In the genomic region with DNA sequence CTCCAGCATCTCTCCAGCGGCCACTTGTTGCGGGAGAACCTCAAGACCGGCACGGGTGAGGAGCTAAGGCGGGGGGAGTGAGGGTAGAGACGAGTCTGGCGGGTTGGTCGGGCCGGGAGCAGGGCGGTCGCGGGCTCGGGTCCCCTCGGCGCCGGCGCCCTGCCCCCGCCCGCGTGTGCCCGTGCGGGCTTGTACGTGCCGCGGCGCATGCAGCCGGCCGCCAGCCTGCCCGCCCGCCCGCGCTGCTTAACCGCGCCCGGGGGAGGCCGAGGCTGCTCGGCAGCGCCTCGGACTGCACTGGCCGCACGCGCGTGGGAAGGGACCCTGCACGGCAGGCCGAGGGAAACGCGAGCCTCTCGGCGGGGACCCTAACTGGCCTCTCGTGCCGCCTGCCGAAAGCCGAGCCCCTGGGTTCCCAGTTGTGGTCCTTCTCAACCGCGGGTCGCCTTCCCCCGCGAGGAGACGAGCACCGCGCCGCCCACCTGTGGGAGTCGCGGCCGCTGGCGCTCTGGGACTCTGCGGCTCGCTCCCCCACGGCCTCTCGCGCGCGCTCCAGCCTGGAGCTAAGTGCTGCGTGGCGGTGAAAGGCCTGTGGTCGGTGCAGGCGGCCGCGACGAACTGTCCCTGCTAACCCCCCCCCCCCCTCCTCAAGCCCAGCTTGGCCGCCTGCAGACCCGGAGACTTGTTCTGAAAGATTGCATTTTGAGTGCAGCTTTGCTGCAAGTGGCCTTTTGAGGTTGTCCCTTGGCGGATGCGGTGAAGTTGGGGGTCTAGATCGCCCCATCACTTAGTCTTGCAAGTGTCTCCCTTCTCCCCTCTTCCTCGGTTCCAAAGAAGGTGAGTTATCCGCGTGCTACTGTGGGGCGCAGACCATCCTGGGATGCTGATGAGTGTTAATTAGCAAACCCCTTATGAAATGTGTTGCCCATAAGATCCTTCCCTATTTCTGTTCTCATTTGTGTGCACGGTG, we compare ENCODE assay signal across 8 mouse cellular contexts. TPM values are rescaled to one million over a fixed set of nuclear protein-coding genes. Genes with fewer than 3 reads are reported as not detected.
DNase-seq lines count a peak whose midpoint lies in the region; ATAC-seq and TF ChIP-seq lines count a peak whose summit lies in the region.

No protein-coding gene starts in this region.

- peak overlapping the region; percentile 79 for H3K9ac ChIP-seq in kidney, embryonic 14.5 days (ENCODE audit: low read depth, low read length)
- peak overlapping the region; percentile 92 for H3K9ac ChIP-seq in ES-E14 (ENCODE audit: insufficient read depth, low read depth, low read length, poor library complexity, severe bottlenecking)
- peak overlapping the region; percentile 34; the same call in 1 of the 2 replicates for H3K9ac ChIP-seq in lung, postnatal 0 days (replicated peaks; ENCODE audit: low read depth)
- peak overlapping the region; percentile 86 for H3K9ac ChIP-seq in stomach, embryonic 16.5 days (ENCODE audit: low read length)

- DNase-seq in kidney, adult 9 months = no peak
- DNase-seq in ES-E14 (ENCODE audit: low read depth, low spot score) = no peak
- DNase-seq in cerebellum, postnatal 14 days = peak; percentile 55 to 59
- peak; percentile 24 to 30 for DNase-seq in heart, postnatal 14 days
- DNase-seq in lung, postnatal 0 days (ENCODE audit: low spot score) = no peak
- no peak for DNase-seq in spleen, adult 18-20 months

- intact Hi-C loops in heart, postnatal 14 days (cut with DNase I) = no loop called here

- 0 out of 2 replicates have a peak overlapping the region, but pooled peaks have one; percentile 24 for H3K27ac ChIP-seq in kidney, embryonic 14.5 days (ENCODE audit: low read depth, low read length)
- no peak overlapping the region for H3K27ac ChIP-seq in ES-E14 (ENCODE audit: insufficient read depth, low read depth, low read length, poor library complexity, severe bottlenecking)
- H3K27ac ChIP-seq in lung, postnatal 0 days (ENCODE audit: low read length) = no peak overlapping the region
- no peak overlapping the region; the same call in 1 of the 2 replicates for H3K27ac ChIP-seq in stomach, embryonic 16.5 days (ENCODE audit: low read length)

- ATAC-seq in kidney, embryonic 14.5 days (ENCODE audit: low FRiP score, low TSS enrichment) = peak; percentile 78
- peak; percentile 66 for ATAC-seq in lung, postnatal 0 days
- peak; percentile 75; the same call in 1 of the 2 replicates for ATAC-seq in stomach, embryonic 16.5 days (ENCODE audit: insufficient read depth, low FRiP score)

- H3K36me3 ChIP-seq in kidney, embryonic 14.5 days (ENCODE audit: control insufficient read depth, insufficient read depth, low read length) = no peaks in the 10 kb centered on the region
- H3K36me3 ChIP-seq in ES-E14 (ENCODE audit: control insufficient read depth, insufficient read depth, low read length, poor library complexity, severe bottlenecking) = peaks cover 2% of the 10 kb centered on the region; the same call in 1 of the 2 replicates
- no peaks in the 10 kb centered on the region for H3K36me3 ChIP-seq in lung, postnatal 0 days (ENCODE audit: insufficient read depth, low read length)
- H3K36me3 ChIP-seq in stomach, embryonic 16.5 days (ENCODE audit: control insufficient read depth, insufficient read depth, low read length) = no peaks in the 10 kb centered on the region

- TF ChIP-seq CTCF in lung, postnatal 0 days (IDR thresholded peaks at IDR 0.05) = no peak

- H3K4me1 ChIP-seq in kidney, embryonic 14.5 days (ENCODE audit: control insufficient read depth, insufficient read depth, low read length) = no peaks in the 10 kb centered on the region
- no peaks in the 10 kb centered on the region for H3K4me1 ChIP-seq in ES-E14 (ENCODE audit: control insufficient read depth in 2 of 2, insufficient read depth in 2 of 2, low read length in 2 of 2, poor library complexity in 1 of 2)
- no peaks in the 10 kb centered on the region for H3K4me1 ChIP-seq in lung, postnatal 0 days (ENCODE audit: insufficient read depth, low read depth, low read length)
- peaks cover 3% of the 10 kb centered on the region; the same call in 1 of the 2 replicates for H3K4me1 ChIP-seq in stomach, embryonic 16.5 days (ENCODE audit: control insufficient read depth, insufficient read depth, low read length)

- H3K9me3 ChIP-seq in kidney, embryonic 14.5 days (ENCODE audit: control insufficient read depth, low read length) = no peaks in the 10 kb centered on the region
- H3K9me3 ChIP-seq in ES-E14 (ENCODE audit: control insufficient read depth, insufficient read depth, low read depth, low read length) = no peaks in the 10 kb centered on the region
- no peaks in the 10 kb centered on the region for H3K9me3 ChIP-seq in lung, postnatal 0 days (ENCODE audit: low read length)
- H3K9me3 ChIP-seq in stomach, embryonic 16.5 days (replicated peaks; ENCODE audit: control insufficient read depth, low read length) = no peaks in the 10 kb centered on the region

- 0 out of 2 replicates have a peak, but pooled peaks cover 4% of the 10 kb centered on the region for H3K27me3 ChIP-seq in kidney, embryonic 14.5 days (ENCODE audit: control insufficient read depth, insufficient read depth, low read length)
- H3K27me3 ChIP-seq in lung, postnatal 0 days (replicated peaks; ENCODE audit: insufficient read depth, low read length) = peaks cover 4% of the 10 kb centered on the region; the same call in 1 of the 2 replicates
- no peaks in the 10 kb centered on the region for H3K27me3 ChIP-seq in stomach, embryonic 16.5 days (ENCODE audit: control insufficient read depth, insufficient read depth, low read length)

- peak overlapping the region; percentile 96 for H3K4me2 ChIP-seq in kidney, embryonic 14.5 days (replicated peaks; ENCODE audit: low read depth, low read length)
- H3K4me2 ChIP-seq in lung, postnatal 0 days (replicated peaks; ENCODE audit: low read depth, low read length) = peak overlapping the region; percentile 99
- peak overlapping the region; percentile 99 for H3K4me2 ChIP-seq in stomach, embryonic 16.5 days (ENCODE audit: low read depth, low read length)

- H3K4me3 ChIP-seq in kidney, embryonic 14.5 days (ENCODE audit: low read length) = peak overlapping the region; percentile 77
- peak overlapping the region; percentile 82 to 93 for H3K4me3 ChIP-seq in ES-E14 (ENCODE audit: insufficient read depth in 1 of 2, low read depth in 1 of 2, low read length in 2 of 2, poor library complexity in 1 of 2, severe bottlenecking in 1 of 2)
- H3K4me3 ChIP-seq in lung, postnatal 0 days (ENCODE audit: low read depth, low read length) = peak overlapping the region; percentile 63
- peak overlapping the region; percentile 74 for H3K4me3 ChIP-seq in stomach, embryonic 16.5 days (replicated peaks; ENCODE audit: low read length)

- in situ Hi-C loops in ES-E14 (cut with MboI; ENCODE audit: low sequenced_read_pairs in 2 of 2, unreplicated experiment in 2 of 2) = no loop called here

- 2% methylated on average over 50 of the region's 90 CpGs for WGBS in kidney, embryonic 14.5 days
- WGBS in lung, postnatal 0 days = 5% methylated on average over 29 of the region's 90 CpGs
- 2% methylated on average over 88 of the region's 90 CpGs for WGBS in stomach, embryonic 16.5 days

- no peak for TF ChIP-seq EP300 in lung, postnatal 0 days (IDR thresholded peaks at IDR 0.05)

TF ChIP-seq in ES-E14, 5 proteins besides CTCF, POLR2A, EP300 and RAD21:
- TF ChIP-seq MAFK (IDR thresholded peaks at IDR 0.05; ENCODE audit: insufficient read depth, low read depth, low read length) = no peak
- TF ChIP-seq HCFC1 (IDR thresholded peaks at IDR 0.05; ENCODE audit: borderline replicate concordance, insufficient read depth, low read length) = no peak
- no peak for TF ChIP-seq ZNF384 (IDR thresholded peaks at IDR 0.05; ENCODE audit: low read depth, low read length)
- no peak for TF ChIP-seq CHD2 (IDR thresholded peaks at IDR 0.05; ENCODE audit: low read depth, low read length)
- no peak for TF ChIP-seq ZC3H11A (IDR thresholded peaks at IDR 0.05; ENCODE audit: borderline replicate concordance, low read depth, low read length)

RNA-seq across cellular contexts. Expression of gene Ak4, which starts 1.1 kb away (rescaled TPM):
- 5.1 and 5.3 TPM in 2 replicates for polyA plus RNA-seq in kidney, embryonic 14.5 days (2014; fragmentation: Nextera tagmentation; extraction: Ambion mirVana)
- total RNA-seq in ES-E14 (2012; rRNA removed) = 46.6 and 48.1 TPM in 2 replicates
- 10 to 100 TPM; 12.6 to 14.4 TPM for total RNA-seq in heart, postnatal 14 days (2021)
- polyA plus RNA-seq in lung, postnatal 0 days (2015; fragmentation: Nextera tagmentation; extraction: Ambion mirVana) = 4.8 and 5.3 TPM in 2 replicates
- polyA plus RNA-seq in stomach, embryonic 16.5 days (2015; fragmentation: Nextera tagmentation; extraction: Ambion mirVana) = 28.1 and 32.3 TPM in 2 replicates

Comparison
In these comparisons a context has a peak if more than half of its experiments do, and no peak if none do; other contexts are left out.
1. H3K9ac ChIP-seq: peak in every context shown above with its lines; median percentile 92 in ES-E14; 86 in stomach, embryonic 16.5 days; 79 in kidney, embryonic 14.5 days; 34 in lung, postnatal 0 days.
2. DNase-seq: peak in cerebellum, postnatal 14 days (2 of 2) and heart, postnatal 14 days (2 of 2); none in kidney, adult 9 months (single experiment), ES-E14 (single experiment), lung, postnatal 0 days (single experiment) and spleen, adult 18-20 months (0 of 2).
3. Peak in every context shown above with its lines, with median percentiles within 50 percentile points of each other: ATAC-seq, H3K4me2 ChIP-seq and H3K4me3 ChIP-seq.